Mouse (Mus musculus) kidney, adult 8-10 months (tissue): ENCODE results near the gene Tbx15.

Experiments used
- DNase-seq, 2 experiments: peaks; one replicate each; pipeline ENCODE4 v3.0.0; 2022

The Tbx15 gene

DNA sequence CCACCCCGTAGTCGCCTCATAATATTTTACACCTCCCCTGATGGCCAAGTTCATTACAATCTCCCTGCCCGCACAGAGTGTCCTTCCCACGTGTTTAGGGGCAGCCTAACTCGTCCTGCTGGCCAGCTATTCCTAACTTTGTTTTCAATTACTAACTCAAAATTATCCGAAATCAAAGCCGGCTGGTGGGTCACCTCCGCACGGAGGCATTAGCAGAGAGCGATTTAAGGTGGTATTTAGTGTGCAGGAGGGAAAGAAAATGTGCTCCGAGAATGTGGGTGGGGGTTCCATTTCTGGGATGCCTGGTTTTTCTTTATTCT lies 9.3 kb downstream of the Tbx15 start:
- DNase-seq: no peak

DNA sequence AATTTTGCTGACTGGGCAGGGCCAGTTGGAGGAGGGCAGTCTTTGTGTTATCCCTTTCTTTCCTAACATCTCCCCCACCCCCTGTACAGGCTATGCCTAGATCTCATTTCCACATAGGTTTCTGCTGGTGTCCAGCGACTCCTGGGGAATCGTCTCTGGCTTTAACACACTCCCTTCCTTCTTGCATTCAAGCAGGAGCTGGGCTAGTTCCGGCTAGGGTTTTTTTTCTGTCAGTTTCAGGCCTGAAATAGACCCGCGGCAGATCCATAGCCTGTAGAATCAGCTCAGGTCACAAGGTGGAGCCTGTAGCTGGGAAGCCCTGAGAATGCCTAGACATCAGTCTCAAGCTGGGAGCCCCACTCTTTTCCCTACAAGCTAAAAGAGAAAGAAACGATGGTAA lies 9.7 kb downstream of the Tbx15 start:
- no peak for DNase-seq

DNA sequence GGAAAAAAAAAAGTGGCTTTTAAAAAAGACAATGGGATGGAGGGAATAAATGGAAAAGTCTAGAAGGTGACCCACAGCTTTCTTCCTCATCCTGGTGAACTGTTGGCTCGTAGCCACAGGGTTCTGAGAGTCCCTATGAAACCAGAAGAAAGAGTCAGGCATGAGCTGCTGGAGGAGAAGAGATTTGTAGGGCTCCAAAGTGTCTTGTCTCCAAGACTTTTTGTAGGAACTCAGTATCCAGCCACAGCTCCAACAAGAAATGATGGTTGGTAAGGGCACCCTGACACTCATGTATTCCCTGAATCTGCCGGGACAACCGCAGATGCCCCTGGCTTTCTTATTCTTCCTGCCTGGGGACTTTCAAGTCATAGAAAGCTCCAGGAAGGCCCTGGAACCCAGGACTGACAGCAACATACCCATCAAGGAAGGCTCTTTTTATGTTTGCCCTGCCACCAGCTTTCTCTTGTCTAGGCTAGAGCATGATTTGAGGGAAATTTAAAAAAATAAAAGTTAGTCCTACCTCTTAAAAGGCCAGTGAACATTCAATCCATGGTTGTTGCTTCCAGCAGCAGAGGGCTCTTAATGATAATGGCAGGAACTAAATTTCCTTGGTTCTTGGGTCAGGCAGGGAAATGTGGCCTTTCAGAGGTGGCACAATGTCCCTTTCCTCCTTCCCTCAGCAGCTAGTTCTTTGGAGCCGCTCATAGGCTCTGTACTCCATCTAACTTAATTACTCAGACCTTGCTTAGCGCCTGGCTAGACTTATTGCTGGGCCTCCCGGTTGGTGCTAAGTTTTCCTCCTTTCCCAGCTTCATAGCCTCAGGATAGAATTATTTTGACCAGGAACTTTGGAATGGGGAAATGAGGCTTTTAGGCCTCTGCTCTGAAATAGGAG lies 11.3 kb downstream of the Tbx15 start:
- no peak for DNase-seq

DNA sequence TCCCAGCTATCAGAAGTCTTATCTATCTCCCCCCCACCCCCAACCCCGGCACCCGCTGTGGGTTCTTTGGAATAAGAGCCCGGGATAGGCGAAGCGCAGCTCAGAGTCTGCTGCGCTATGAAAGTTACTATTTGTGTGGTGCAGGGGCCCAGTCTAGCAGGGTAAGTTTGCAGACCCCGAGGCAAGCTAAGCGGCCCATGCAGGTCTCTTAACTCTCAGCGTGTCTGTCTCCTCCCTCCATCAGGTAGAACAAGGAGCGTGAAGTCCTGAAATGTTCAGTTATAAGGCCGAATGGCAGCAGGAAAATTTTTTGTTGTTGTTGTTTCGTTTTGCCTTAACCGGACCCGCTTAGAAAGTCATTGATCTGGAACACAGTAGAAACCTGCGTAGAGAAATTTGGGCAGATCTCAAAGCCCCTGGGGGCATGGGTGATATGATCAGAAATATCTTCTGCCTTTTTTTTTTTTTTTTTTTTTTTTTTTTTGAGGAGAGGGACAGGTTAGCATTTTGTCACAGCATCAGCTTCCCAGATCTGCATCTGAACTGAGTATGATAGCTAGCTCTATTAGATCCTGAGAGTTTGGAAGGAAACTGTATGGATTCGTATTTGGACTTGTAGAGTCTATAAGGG lies 12.4 kb downstream of the Tbx15 start:
- DNase-seq: no peak

DNA sequence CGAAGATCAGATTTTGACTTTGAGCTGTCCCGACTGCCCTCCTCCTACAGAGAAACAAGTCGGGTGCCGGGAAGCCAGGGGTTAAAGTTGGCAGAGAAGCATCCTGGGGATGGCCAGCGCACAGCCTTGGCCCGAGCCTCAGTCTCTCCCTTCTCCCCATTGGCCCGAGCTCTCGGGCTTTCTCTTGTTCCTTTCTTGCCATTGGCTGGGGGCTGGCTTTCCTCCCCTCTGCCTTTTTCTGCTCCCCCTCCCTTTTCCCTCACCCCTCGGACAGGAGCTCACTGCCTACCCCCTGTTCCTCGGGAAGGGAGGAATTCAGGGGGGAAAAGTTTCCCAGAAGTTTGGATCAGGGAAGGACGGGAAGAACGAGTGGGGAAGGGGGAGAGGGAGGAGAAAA lies 12.9 kb downstream of the Tbx15 start:
- DNase-seq: no peak

DNA sequence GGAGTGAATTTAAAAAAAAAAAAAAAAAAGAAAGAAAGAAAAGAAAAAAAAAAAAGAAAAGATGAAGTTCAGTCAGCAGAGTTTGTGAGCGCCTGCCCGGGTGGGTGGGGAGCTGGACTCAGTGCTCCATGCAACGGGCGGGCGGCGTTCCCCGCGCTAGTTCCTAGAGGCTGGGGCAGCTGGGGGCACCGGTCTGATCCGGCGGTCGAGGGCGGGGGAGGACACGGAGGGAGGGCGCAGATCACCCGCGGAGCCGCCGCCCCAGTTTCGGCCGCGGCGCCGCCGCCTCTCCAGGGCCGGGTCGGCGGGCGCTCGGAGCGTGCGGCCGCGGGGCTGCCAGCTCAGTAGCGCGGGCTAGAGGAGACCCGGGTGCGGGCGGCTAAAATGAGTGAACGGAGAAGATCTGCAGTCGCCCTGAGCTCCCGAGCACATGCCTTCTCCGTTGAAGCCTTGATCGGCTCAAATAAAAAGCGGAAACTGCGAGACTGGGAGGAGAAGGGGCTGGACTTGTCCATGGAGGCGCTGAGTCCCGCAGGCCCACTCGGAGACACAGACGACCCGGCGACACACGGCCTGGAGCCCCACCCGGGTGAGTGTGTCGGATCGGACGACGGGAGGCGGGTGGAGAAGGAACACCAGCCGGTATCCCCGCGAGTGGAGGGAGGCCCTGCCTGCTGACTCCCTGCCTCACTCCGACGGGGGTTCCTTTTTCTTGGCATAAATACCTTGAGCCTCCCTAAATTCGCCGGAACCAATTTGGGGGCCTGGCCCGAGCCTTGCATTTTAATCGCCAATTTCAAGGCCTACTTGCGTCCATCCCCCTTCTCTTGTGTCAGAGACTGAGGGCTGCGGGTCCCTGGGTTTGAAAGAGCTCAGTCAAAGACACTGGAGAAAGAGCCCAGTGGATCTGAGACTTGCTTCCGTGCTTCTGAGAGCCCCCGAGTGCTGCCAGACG lies 13.6 kb downstream of the Tbx15 start:
- DNase-seq: no peak

DNA sequence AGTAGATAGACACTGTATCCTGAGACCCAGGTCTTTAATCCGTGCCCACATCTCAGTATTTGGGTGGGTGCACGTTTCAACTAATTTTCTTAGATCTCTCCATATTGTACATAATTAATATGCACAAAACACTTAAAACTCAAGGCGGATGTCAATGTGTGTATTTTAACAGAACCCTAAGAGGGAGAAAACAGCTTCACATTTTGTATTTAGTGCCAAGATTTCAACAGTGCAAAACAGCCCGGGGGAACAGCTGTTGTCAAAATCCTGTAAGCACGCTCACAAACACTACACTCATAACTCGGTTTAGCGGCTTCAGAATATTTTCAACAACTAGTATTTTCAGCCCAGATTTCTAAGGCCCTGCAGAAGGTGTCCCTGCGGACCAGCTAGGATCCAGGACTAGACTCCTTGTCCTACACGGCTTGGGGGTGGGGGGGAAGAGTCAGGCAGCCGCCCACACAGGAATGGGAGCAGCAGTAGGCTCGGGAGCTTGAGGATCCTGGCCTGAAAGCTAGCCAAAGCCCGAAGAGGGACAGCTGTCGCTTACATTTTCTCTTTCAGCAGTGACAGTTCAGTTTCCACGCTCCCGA lies 14.5 kb downstream of the Tbx15 start:
- no peak for DNase-seq

DNA sequence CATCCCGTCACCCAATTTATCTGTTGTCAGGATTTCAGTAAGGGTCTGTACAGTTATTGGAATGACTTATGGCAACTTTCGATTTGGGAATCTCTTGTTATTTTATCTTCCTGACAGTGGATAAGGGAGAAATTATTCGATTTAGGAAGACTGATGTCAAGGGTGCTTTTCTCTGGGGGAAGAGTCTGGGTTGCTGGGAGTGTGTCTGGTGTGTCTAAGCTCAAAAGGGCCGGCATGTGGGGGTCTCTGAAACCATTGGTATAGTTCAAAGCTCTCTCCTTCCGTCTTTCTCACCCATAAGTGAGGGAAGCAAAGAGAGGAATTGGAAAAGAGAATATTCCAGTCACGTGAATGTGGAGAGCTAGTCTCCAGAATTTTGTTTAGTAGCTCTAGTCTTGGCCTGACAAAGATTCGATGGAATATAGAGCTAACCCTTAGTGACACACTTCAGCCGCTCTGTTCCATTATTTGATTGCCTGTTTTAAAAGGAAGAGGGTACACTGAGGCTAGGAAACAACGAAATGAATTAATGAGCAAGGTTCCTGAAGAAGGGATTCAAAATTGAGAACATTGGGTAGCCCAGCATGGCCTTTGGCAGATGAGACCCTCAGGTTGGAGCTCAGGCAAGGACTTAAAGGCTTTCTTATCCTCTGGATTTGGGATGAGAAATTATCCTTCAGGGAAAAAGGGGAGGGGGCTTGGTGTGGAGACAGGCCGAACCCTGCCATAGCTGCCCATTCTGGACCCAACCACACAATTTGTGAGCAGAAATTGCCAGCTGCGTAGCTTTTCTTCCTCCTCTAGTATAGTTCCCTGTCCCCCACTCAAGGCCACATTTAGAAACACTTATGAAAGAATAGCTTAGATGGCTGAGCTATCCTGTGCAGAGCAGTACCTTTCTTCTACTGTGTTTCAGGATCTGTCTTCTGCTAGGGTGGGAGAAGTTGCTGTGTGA lies 15.5 kb downstream of the Tbx15 start:
- DNase-seq: no peak

DNA sequence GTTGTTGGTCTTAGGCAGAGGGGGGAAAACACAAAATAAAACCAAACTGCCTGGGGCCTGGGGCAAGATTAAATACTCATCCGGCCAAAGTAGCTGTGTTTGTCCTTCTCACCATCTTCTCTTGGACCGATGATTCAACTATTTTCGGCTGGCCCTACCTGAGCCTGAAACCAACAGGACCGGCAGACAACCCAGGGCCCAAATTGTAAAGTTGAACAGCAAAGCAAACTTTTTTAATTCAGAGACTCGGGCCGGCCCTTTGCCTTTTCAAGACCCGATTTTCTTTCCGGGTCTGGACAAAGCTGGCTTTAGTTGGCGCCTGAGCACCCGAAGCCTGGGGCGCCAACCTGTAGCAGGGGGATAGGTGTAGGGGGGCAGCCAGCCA lies 16.2 kb downstream of the Tbx15 start:
- no peak for DNase-seq

DNA sequence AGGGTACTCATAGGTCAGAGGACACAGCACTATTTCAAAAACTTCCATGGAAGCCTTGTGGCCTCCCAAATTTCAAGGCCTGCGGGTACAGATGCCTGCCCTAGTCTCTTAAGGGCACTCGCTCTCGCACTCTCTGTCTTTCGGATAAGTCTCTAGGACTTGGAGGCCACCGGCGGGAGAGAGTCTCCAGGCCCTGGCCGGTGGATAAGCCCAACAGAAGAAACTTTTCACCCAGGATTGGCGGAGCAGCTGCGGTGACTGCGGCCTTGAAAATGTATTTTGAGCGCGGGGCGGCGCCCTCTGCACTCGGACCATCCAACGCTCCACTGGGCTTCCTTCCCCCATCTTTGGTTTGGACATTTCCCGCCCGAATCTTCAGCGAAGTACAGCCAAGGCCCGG lies 16.6 kb downstream of the Tbx15 start:
- no peak for DNase-seq

DNA sequence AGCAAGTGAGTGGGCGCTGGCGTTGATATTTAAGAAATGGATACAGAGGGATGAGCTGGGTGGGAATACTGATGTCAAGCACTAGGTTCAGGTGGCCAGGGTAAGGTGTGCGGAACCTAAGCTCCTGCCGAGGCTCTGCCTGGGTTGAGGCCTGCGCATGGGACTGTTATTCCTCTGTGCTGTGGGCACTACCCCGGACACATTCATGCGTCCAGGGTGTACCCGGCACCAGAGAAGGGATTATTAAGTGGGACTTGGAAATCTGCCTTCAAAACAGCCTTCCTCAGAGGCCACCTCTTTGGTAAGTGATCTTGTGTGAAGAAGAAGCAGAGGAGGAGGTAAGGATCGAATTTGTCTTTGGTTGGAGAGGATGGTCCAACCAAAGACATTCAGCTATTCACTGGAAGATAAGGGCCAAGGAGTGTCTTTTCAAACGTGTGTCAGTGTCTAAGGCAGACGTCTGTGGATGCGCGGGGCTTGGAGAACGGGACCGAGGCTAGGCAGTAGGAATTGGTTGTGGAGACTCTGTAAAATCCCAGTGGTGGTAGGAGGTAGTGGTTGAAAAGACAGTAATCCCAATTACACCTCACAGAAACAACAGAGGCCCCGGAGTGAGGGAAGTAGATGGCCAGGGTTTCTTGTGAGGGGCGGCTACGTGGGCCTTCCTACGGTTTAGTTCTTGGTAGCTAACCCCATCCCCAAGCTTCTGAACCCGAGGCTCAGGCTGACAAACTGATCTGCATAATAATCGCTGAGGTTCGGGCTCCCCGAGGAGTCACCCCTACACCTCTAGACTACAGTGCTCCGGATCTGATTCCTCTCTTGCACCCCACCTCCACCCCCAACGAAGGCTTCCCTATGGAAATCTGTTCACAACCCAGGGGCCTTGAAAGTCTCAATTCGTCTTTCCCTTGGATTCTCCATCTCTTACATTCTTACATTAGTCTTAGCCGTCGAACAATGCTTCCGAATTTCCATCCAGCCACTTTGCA lies 17.7 kb downstream of the Tbx15 start:
- DNase-seq: no peak

DNA sequence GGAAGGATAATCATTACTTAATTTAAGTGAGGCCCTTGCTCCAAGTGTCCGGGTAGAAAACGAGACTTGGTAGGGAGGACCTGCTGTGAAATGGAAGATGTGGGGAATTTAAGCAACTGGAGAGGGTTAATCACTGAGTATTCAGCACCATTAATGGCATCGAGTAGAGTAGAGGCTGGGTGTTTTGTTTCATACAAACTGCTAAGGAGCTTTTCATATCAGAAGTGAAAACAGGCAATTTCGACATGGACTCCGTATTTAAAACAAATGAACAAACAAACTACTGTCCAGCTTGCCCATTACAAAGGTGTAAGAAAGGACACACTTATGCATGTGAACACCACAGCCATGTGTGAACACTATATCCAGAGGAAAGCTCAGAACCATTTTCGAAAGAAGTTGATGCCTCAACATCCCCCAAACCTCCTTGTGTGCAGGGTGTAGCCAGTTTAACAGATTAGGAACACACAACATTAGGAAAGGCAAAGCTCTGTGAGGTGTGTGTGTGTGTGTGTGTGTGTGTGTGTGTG lies 19.6 kb downstream of the Tbx15 start:
- DNase-seq: no peak

DNA sequence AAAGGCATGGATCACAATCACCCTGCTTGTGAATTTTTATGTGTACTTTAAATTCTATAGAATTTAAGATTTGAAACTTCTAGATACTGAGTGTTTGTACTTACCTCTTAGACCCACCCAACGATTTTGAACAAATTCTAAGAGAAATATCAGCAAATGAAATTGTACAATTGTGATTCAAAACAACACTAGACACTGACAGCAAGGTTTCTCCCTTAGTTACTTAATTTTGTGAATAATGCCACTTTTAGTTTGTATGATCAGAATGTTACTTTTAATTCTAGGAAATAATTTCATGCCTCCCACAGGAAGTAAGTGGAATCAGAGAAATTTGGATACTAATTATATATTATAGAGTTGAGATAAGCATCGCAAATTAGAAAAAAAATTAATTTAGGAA lies 20.2 kb downstream of the Tbx15 start:
- DNase-seq: no peak

DNA sequence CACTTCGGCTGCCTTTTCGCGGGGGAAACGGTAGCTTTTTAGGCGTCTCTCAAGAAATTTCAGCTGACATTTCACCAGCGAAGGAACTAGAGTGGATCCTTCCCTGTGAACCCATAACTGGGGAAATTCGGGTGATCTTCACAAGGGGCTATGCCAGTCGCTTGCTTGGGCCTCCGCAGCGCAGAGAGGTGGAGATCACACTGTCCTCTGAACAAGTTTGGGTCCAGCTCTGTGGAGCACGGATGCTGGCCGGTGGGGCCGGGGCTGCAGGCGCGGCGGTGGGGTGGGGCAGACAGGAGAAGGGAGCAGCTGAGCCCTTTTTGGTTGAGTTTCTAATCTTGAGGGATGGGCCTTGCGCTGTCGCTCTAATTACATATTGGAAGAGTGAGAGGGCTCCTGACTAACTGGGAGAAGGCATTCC lies 21.2 kb downstream of the Tbx15 start:
- no peak for DNase-seq

DNA sequence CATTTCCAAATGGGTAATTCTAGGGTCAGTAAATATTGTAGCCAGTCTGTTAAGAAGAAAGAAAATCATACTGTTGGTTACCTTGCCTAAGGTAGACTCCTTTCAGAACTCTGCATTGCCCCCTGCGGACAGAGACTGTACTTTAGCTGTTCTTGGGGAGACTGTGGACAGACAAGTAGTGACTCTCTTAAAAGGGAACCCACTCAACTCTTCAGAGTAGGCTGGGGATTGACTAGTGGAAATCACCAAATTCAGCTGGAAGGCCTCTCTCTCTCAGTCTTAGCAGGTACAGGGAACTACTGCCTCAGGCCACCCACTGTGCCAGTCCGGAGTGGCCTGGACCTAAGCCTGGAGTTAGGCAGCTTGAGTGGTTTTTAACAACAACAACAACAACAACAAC lies 21.8 kb downstream of the Tbx15 start:
- no peak for DNase-seq

DNA sequence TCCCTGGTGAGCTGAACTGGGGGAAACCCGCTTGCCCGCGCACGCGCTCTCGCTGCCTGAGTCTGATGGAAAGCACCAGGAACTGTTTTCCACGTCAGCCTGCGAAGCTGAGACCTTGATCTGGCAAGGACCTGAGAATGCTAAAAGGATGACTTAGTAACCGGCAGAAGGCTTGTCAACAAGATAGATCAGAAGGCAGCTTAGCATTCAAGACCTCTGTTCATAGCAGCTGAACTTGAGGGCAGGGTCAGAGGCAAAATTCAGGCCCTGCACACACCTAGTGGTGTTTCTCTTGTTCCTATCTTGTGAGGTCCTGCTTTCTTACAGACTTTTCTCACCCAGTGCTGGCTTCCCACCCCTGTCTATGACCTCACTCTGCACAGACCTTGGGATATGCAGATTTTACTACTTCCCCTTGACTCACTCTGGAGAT lies 23.3 kb downstream of the Tbx15 start:
- DNase-seq: no peak

DNA sequence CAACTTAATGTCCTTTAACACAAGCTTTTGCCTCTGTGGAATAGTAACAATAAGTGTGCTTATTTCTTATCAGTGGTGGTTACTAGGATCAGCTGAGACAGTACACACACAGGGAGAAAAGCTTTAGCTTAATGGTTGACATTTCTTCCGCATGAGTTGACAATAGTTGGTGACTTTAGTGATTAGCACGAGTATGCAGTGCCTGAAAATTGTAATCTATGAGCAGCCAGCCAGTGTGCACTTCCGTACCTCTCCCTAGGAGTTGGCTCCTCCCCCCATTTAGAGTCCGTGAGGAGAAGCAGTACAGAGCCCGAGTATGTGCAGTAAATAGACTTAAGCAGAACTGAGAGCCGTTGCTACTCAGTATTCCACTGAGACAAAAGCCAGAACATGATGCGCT lies 24.5 kb downstream of the Tbx15 start:
- DNase-seq: no peak

DNA sequence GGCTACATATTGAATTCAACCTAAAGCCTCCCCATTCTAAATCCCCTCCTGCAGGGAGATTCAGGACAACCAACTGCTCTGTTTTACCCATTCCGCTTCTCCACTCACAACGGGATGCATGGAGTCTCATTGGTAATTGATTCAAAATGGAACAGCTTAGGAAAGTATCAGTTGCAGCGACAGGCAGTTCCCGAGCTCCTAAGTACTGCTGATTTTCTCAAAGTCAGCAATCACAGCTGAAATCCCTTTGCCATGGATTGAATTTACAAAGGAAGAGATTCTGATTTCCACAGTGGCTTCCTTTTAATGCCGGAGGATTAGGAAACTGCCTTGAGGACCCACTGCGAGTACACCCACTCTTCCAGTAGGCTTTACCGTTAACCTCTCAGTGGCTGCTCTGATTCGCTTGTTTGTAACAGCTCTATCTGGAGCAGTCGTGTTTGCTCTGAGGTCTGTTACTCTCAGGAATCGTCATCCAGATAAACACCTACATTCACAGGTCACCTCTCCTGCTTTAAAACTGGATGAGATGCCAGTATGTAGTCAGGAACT lies 26.6 kb downstream of the Tbx15 start:
- DNase-seq: no peak

DNA sequence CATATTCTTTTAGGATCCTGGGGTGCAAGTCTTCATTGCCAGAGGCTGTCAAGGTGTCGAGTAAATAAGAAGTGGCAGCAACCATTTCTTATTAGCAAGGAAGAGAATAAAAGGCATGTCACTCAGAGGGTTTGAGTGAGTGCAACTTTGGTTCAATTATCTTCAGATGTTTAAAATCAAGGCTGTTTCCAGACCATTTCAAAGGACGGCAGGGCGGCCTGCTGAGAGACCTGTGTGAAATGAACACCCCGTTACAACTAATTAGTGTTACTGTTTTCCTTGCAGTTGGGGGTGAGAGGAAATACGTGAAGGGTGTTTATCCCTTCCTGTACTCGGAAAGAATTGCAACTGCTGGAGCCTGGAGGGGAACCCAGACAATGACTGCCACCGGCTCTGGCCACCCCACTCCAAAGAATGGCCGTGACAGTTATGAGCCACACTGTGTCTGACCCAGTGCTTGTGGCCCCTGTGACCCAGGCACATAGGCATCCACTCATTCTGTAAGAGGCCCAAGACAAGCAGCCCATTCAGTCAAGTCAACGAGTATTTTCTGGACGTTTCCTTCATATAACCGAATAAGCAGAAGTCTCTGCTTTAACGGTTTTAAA lies 37.9 kb downstream of the Tbx15 start:
- no peak for DNase-seq

DNA sequence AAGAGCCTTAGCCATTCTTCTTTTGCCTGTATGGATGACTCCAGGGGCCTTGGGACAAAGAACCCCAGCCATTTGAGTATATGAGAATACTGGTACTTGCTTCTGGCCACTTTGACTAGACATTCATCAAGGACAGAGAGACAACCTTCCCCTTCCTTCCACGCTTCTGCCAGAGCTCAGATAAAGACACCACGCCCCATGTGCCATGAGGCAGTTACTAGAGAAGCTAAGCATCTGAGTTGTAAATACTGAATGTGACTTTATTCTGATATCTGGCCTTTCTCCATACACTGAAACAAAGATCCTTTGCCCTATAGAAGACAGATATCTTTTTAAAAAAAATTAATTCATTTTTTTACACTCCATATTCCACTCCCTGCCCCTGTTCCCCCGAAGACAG lies 39.5 kb downstream of the Tbx15 start:
- DNase-seq: no peak
